Mouse (Mus musculus) gastrocnemius, postnatal 14 days (tissue): ENCODE measurements around the gene Aip. TPM values are rescaled to one million over a fixed set of nuclear protein-coding genes. Genes with fewer than 3 reads are reported as not detected.

ENCODE experiments used
- DNase-seq: peaks from one replicate; pipeline ENCODE4 v3.0.0; 2021; ENCODE audit warnings: mixed read lengths
- intact Hi-C: fragments of 180-260 bp; cut with DNase I; formaldehyde crosslinking; loops from one replicate; pipeline ENCODE4 v1.15.1; 2025; ENCODE audit warnings: low total_unique reads
- total RNA-seq, 2 experiments: library from RNA; stranded (reverse); gene quantifications; 2 replicates each; pipeline ENCODE4 v1.2.3; 2021

Aip gene
- total RNA-seq, 2 experiments from 2014 or later: 51.4 to 57.9 TPM

- DNase-seq: no peak
- intact Hi-C loops: no loop called here
Observed at GRCm38 (mm10) chr19:4120496-4120895, 5.2 kb downstream of the Aip start.

- DNase-seq: no peak
- intact Hi-C loops: no loop called here
Observed at GRCm38 (mm10) chr19:4119716-4120487, 5.8 kb downstream of the Aip start.

- no peak for DNase-seq
- intact Hi-C loops: no loop called here
Observed at GRCm38 (mm10) chr19:4118350-4118749, 7.3 kb downstream of the Aip start.

- DNase-seq: no peak
- intact Hi-C loops: no loop called here
Observed at GRCm38 (mm10) chr19:4117006-4117405, 8.7 kb downstream of the Aip start.

DNA sequence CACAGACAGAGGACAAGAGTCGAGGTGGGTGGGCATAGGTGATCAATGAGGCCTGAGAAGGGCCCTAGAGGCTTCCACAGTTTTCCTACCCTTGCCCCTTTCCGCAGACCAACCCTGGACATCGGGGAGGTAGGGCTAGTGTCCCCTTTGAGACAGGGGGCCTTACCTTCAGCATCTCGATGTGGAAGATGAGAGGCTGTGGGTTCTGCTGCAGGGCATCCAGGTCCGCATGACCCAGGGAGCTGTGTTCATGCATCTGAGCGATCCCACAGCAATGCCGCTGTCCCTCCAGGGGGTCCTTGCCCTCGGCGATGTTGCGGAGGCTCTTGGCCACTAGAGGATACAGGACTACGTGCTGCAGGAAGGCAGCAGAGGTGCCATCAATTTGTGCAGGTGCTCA lies 9.8 kb downstream of the Aip start:
- intact Hi-C loops: no loop called here
- DNase-seq: no peak

DNA sequence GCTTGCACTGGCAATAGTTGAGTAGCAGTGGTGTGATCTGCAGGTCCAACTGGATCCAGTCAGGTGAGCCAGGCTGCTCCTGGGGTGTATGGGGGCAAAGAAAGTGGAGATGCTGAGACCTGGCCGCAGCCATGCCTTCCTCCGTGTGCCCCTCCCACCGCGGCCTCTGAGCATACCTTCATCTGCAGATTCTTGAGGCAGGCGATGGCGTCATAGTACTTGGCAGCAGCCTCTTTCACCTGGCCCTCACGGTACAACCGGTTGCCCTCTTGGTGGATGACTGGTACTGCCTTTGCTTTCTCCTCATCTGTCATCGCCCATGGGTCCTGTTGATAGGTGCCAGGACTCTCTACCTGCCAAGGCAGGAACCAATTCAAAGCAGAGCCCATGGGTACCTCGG lies 10.5 kb downstream of the Aip start:
- intact Hi-C loops: no loop called here
- no peak for DNase-seq

DNA sequence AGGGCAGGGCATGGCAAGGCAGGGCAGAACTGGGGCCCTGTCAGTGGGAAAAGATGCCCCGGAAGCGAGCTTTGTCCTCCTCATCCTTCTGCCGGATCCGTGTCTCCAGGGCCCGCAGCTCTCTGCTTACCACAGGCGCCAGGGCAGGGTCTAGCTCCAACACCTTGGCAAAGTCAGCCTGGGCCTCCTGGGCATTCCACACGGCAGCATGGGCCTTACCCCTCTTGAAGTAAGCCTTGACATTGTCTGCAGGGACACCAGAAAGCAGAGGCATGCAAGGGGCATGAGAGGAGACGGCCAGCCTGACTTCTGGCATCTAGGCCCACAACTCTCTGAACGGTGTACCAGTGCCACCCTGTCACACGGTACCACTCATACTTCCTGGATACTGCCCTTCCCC lies 11.1 kb downstream of the Aip start:
- DNase-seq: no peak
- intact Hi-C loops: no loop called here

- DNase-seq: no peak
- intact Hi-C loops: no loop called here
Observed at GRCm38 (mm10) chr19:4113806-4114230, 11.8 kb downstream of the Aip start.

DNA sequence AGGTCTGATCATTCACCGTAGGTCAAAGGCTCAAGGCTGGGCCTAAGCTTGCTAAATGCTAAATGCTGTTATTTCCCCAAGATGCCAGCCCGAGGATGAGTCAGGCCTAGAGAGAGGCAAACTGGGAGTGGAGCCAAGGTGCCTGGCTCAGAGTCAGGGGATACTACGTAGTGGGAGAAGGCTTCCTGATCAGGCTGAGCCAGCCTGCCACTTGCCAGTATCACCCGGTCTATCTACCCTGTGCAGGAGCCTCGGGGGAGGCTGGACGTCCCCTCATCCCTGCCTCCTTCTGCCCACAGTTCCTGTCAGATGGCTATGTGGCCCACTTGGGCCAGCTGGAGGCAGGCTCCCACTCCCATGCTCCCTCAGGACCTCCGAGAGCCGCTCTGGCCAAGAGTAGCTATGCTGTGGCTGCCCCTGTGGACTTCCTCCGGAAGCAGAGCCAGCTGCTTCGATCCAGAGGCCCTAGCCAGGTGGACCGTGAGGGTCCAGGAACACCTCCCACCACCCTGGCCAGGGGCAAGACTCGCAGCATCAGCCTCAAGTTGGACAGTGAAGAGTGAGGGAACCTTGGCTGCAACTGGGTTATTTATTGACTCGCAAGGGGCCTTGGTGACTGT lies 12.4 kb downstream of the Aip start:
- DNase-seq: peak; percentile 81
- intact Hi-C loops: no loop called here

DNA sequence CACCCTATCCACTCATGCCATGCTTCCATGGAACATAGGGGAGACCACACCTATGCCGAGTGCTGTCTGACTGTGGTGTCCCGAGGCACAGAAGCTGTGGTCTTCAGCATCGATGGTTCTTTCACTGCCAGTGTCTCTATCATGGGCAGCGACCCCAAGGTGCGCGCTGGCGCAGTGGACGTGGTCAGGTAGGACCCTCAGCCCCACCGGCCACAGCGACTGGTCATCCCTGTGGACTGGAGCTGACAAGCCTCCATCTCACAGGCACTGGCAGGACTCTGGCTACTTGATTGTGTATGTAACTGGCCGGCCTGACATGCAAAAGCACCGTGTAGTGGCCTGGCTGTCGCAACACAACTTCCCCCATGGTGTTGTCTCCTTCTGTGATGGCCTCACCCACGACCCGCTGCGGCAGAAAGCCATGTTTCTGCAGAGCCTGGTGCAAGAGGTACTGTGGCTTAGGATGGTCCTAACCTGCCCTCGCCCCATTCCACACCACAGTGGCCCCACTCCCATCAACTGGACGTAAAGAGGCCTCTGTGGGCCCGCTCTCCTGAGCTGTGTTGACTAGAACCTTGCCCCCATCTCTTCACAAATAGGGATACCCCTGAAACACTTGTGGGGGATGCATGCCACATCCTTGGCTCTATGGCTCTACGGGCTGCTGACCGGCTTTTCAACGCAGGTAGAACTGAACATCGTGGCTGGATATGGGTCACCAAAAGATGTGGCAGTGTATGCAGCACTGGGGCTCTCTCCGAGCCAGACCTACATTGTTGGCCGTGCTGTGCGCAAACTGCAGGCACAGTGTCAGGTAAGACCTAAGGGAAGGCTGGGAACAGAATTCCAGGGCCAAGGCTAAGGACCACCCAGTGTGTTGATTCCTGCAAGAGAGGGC lies 13.3 kb downstream of the Aip start:
- no peak for DNase-seq
- intact Hi-C loops: no loop called here

- intact Hi-C loops: no loop called here
- no peak for DNase-seq
Observed at GRCm38 (mm10) chr19:4108535-4108934, 17.1 kb downstream of the Aip start.

- intact Hi-C loops: no loop called here
- DNase-seq: no peak
Observed at GRCm38 (mm10) chr19:4106654-4107053, 19.0 kb downstream of the Aip start.

DNA sequence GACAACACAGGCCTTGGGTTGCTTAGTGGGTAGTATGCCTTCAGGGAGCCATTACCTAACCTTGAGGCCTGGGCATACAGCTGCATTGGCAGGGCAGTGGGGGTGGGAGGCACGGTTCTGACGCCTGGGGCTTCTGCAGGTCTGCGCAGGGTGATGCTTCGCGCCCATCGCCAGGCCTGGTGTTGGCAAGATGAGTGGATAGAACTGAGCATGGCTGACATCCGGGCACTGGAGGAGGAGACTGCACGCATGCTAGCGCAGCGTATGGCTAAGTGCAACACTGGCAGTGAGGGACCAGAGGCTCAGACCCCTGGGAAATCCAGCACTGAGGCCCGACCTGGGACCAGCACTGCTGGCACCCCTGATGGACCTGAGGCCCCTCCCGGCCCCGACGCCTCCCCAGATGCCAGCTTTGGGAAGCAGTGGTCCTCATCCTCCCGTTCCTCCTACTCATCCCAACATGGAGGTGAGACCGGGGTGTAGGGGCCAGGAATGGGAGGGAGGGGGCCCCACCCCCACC lies 20.9 kb downstream of the Aip start:
- intact Hi-C loops: no loop called here
- no peak for DNase-seq

DNA sequence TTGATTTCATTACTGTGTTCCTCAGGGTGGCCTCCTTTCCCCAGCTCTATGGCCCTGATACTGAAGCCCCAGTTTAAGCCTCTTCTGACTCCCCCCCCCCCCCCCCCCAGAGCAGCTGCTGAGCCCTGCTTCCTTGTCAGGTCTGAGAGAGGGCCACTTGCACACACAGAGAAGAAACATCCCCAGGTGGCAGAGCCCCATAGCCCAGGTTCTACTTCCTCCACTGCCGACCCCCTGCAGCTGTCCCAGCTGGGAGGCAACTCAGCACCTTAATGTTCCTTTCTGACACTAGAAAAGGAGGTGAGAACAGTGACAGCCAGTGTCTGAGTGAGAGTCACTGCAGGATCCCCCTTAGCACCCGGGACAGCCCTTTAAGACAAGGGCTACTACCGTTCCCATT lies 21.9 kb downstream of the Aip start:
- intact Hi-C loops: no loop called here
- DNase-seq: no peak

DNA sequence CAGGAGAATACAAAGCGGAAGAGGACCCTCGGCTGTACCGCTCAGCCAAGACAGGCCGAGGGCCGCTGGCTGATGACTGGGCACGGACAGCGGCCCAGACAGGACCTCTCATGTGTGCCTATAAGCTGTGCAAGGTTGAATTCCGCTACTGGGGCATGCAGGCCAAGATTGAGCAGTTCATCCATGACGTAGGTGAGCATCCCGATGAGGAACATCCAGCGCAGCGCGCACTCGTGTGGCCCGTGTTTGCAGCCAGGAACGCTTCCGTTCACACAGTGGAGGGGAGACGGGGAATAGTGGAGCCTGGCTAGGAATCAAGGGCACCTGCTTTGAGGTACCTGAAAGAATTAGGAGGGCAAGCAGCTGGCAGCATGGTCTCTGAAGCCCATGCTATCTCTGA lies 22.4 kb downstream of the Aip start:
- DNase-seq: no peak
- intact Hi-C loops: no loop called here

- intact Hi-C loops: no loop called here
- no peak for DNase-seq
Observed at GRCm38 (mm10) chr19:4102626-4103025, 23.0 kb downstream of the Aip start.

- no peak for DNase-seq
- intact Hi-C loops: no loop called here
Observed at GRCm38 (mm10) chr19:4102049-4102448, 23.6 kb downstream of the Aip start.

DNA sequence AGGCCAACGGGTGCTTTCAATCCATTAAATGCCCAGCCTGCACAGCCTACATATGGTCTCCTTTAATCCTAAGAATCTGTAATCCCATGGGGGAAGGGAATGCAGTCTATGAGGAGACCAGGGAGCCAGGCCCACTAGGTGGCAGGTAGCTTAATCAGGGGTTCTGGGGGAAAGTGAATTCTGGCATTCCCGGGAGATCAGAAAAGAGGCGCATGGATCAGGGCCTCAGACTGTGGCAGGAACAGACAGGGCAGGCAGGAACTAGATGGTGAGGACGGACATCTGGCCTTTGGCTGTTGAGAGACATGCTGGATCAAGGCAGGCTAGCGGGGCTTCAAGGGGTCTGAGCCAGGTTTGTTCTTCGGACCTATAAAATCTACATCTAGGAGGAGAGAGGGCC lies 24.2 kb downstream of the Aip start:
- intact Hi-C loops: no loop called here

GRCm38 (mm10) chr19:4100718-4101261 lies 24.9 kb downstream of the Aip start:
- intact Hi-C loops: no loop called here
- no peak for DNase-seq

More for the DNA sequence above, 24.2 kb downstream of the Aip start:
- DNase-seq: no peak
